Mouse (Mus musculus) cerebellum, adult 9-11 months (tissue): ENCODE results near the gene Pfdn4.

Source experiments
- DNase-seq: peaks from one replicate; pipeline ENCODE4 v3.0.0; 2022

Gene Pfdn4

DNA sequence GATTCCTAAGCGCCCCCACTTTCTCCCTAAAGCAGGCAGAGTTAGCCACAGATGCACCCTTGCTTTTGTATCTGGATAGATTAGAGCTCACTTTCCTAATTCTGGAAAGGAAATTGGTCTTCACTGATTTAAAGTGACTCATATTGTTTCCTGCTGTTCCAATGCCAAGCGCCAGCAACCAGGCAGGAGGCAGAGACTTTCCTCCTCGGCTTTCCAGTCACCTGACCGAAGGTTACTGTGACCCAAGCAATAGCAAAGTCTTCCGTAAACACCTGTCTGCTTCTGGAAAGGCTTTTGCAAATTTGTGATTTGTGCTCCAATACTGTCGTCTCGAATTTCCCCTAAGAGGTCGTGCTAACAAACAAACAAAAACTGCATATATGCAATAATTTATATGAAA lies 1.8 kb downstream of the Pfdn4 start:
- no peak for DNase-seq

DNA sequence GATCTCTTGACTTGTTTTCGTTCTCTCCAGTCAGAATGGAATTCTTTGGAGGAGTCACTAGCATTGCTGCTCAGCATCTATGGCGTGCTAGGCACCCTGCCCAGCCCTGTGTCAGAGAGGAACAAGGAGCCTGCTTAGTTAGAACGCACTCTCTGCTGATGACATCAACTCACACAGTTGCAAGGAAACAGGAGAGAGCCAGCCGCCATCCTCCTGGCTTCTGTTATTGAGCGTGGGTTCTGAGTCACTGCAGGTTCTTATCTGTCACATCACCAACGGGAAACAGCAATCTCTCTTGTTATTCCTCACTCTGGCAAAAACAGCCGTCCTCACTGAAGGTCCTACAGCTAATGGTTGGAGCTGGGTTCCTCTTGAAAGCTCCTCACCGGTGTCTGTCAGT lies 7.1 kb downstream of the Pfdn4 start:
- DNase-seq: no peak

DNA sequence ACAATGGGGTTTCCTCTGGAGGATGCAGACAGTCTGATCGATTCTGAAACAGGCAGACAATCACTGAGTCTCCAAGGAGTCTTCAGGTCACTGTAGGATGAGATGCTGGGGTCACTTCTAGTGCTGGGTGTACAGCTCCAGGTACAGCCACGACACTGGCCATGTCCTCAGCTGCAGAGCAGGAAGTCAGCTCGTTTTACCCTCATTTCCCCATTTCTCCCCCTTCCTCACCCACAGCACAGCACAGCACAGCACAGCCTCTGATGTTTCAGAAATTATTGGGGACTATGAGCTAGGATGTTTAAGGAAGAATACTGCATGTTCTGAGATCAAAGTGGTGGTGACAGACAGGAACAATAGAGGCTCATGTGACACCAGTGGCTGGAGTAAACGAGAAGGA lies 7.8 kb downstream of the Pfdn4 start:
- no peak for DNase-seq

DNA sequence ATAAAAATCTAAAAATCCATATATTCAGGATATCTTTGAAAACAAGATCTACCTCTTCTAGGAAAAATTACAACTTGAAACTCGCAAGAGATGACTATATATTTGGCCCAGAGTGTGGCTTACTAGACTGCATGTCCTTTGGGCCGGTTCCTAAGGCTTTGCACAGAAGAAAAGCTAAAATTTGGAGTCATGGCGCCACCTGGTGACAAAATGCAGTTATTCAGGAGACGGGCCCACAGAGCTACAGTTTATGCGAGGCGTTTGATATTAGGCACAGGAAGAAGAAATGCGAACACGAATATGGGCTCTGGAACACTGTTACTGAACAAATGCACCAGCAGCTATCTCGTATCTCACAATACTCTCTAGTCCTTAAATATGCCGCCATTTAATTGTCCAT lies 11.5 kb downstream of the Pfdn4 start:
- peak; percentile 79 for DNase-seq

DNA sequence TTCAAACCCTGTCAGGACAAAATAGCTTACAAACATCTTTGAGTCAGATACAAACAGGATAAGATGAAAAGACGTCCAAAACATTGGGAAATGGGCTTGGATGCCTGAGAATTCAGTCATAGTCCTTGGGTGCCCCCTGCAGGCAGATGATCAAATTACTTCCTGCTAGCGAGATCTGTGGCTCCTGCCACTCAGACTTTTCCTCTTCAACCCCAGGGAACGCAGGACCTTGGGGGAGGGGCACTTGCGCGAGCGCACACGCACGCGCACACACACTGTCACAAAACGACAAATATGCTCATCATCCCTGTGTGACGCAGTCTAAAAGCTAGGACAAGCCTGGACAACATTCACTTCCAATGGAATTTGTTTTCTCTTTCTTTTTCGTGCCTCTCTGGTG lies 12.6 kb downstream of the Pfdn4 start:
- DNase-seq: peak; percentile 93

GRCm38 (mm10) chr2:170511073-170511891 lies 15.1 kb downstream of the Pfdn4 start:
- peak; percentile 88 for DNase-seq

DNA sequence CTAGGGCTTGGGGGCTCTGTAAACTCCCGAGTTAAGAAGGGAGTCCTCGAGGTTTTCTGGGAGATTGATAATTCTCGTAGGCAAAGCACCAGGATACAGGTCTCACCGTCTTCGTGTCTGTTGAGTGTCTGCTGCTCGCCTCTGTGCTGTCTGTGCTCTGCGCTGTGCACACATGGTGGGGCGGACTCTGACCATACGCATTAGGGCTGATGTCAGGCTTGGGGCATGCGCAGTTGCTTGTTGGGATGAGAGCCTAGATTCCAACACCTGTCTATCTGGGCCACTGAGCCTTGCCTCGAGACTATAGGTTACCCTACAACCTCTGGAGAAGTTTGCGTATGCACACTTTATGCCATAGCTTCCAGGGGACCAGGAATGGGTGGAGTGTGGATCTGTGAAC lies 17.5 kb downstream of the Pfdn4 start:
- no peak for DNase-seq

DNA sequence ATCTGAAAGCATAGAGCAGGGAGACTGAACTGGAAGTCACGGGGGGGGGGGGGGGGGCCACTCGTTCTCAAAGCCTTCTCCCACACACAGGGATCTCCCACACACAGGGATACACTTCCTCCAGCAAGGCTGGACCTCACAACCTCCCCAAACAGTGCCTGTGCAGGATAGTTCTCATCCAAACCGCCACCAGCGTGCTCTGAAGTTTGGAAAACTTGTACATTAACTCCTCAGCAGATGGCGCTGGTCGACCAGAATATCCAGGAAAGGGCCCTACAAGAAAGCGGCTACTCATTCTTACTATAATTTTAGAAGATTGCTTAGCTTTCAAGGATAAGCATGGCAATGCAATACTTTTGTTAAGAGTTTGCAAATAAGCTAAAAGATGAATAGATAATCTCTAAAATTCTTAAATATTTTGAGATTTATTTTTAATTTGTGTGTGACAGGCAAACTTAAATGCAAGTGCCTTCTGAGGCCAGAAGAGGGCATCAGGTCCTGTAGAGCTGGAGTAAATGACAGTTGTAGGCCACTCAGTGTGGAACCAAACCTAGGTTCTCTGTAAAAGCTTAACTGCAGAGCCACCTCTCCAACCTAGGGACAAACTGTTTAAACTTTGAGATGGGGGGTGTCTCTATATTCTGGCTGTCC lies 24.2 kb downstream of the Pfdn4 start:
- no peak for DNase-seq

DNA sequence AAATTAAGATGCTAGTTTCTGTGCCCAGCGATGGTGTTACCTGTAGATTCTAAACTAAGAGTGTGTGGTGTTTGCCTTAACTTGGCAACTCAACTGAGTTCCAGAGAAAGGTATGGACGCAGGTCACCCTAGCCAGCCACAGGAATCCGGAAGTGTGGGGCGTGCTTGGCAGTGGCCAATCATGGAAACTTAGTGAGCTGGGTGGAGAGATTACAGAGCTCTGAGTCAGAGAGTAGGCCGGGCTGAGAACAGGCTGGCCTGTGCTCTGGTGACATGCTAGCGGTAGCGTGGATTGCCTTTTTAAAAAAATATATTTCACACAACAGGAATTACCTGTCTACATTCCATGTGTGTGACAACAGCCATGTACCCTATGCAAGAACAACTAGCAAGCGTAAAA lies 30.3 kb downstream of the Pfdn4 start:
- no peak for DNase-seq

DNA sequence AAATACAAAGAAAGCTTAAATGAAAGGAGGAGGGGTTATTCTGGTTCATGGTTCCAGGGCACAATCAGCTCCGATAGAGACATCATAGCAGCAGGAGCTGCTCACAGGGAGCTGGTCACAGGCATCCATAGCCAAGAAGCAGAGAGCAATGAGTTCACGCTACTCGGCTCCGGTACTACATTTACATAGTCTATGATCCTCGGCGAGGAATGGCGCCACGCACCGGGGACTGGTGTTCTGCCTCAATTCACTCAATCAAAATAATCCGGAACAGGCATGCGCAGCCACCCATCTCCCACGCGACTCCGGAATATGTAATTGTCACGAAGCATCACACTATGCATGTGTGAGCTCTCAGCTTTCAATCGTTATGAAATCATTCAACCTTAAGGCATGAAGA lies 31.8 kb downstream of the Pfdn4 start:
- no peak for DNase-seq

DNA sequence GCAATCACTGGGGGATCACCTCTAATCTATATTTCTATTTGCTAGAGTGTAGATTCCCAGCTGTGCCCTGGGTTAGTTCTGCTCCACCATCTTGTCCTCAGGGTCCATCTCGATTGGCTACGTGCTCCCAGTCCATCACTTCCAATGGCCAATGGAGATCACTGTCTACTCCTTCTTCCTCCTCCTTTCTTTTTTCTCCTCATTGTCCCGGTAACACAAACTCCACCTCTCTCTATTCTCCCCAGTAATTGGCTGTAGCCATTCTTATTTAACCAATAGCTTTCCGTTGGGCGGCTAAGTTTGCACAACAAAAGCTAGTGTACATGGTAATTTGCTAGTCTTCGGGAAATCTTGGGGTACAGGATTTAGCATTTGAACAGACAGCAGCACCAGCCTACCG lies 33.5 kb downstream of the Pfdn4 start:
- DNase-seq: no peak

- DNase-seq: no peak
Observed at GRCm38 (mm10) chr2:170530256-170530655, 34.0 kb downstream of the Pfdn4 start.

- DNase-seq: no peak
Observed at GRCm38 (mm10) chr2:170534116-170534802, 38.0 kb downstream of the Pfdn4 start.

DNA sequence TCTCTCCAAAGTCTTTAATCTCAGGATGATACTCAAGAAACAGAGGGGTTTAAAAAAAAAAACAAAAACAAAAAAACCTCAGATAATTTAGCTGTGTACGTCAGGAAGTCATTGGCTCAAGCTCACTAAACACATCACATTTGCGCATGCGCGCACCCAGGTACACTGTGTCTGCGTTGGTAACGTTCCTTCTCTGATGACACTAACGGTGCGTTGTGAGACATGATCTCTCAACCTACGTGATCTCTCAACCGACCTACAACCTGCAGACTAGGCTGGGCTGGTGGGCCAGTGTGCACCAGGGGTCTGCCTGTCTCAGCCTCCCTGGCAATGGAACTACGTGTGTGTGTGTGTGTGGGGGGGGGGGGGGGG lies 38.6 kb downstream of the Pfdn4 start:
- no peak for DNase-seq

GRCm38 (mm10) chr2:170535841-170536240 lies 39.6 kb downstream of the Pfdn4 start:
- no peak for DNase-seq

- no peak for DNase-seq
Observed at GRCm38 (mm10) chr2:170539211-170539610, 43.0 kb downstream of the Pfdn4 start.

DNA sequence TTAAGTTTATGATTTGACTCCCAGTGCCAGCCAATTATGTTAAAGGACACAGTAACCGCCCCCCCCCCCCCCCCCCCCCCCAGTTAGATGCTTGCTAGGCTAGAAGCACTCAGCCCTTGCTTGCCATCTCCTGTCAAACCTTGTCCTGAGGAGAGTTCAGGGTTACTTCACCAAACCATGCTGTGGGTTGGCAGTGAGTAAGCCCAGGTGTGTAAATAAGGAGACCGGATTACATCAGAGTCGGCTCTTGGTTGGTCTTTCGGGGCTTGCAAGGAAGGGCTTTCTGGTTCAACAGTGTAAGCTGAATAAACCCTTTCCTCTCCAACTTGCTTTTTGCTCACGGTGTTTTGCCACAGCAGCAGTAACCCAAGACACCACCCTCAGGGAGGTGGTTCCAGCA lies 47.4 kb downstream of the Pfdn4 start:
- DNase-seq: no peak

- DNase-seq: no peak
Observed at GRCm38 (mm10) chr2:170544159-170544558, 47.9 kb downstream of the Pfdn4 start.

- DNase-seq: no peak
Observed at GRCm38 (mm10) chr2:170544950-170545349, 48.7 kb downstream of the Pfdn4 start.

DNA sequence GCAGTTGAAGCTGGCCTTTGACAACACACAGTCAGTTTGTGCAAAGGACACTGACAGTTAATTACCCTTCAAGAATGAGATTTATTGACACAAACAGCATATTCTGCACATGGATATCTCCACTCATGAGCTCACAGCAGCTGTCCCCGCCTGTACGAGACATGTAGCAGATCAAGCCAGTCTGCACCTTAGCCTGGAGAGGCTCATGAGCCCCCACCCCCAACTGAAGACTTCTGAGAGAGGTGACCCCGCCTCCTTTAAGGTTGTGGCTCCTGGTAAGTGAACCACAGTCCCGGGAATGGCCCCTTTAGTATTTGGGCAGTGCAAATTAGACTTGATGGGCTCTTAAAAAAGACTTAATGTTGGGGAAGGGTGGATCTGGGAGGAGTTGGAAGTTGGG lies 49.5 kb downstream of the Pfdn4 start:
- DNase-seq: no peak

DNA sequence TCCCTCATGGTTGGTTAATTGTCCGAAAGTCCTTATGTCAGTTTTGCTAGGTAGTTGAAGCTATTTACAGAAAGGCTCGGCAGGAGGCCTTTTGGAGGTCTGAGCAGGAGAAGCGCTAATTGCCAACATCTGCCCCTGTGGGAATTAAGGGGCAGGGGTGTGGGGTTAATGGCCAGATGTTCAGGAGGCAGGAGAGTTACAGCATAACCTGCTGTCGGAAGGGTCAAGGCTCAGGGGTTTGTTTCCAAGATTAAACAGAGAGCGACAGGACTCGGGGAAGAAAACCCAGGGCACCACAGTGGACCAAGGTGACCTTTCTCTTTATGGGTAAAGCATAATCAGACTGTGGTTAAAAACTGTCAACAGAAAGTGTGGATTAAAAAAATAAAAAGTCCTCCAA lies 51.3 kb downstream of the Pfdn4 start:
- DNase-seq: no peak

GRCm38 (mm10) chr2:170548046-170548445 lies 51.8 kb downstream of the Pfdn4 start:
- DNase-seq: no peak

DNA sequence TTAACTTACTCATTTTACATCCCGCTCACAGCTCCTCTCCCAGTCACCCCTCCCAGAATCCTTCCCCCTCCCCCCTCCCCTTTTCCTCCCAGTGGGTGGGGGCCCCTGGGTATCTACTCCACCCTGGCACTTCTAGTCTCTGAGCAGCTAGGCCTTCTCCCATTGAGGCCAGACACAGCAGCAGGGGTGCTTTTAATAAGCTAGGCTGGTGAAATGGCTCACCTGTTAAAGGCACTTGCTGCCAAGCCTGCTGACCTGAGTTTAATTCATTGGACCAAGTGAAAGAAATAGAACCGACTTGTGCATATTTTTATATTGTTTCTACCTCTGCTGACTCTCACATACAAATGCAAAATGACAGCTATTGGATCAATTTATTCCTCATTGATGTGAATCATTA lies 52.9 kb downstream of the Pfdn4 start:
- DNase-seq: no peak

DNA sequence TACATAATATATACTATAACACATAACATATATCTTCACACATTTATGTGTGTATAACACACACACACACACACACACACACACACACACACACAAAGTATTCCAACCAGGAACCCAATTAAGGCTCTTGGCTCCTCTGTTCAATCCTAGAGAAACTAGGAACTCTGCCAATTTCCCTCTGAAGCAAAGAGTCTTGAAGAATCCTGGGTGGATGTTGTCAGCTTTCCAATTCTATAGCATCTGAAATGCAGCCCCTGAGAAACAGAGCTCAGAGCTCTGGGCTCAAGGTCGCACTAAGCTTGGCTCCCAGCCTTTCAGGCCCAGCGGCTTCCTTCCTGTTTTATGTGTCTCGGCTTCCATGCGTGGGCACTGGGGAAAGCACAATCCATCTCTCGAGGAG lies 54.0 kb downstream of the Pfdn4 start:
- DNase-seq: no peak
